Mouse (Mus musculus) CH12.LX (cell line): ENCODE data around the gene Mob3b.

Experiments used
- CTCF ChIP-seq, 2 experiments: IDR thresholded peaks in 1 of 2; conservative IDR thresholded peaks in 1 of 2; 2 replicates each; pipeline ENCODE4 v1.5.1; 2011 to 2012; ENCODE audit warnings: low read depth in 2 of 2, low read length in 2 of 2, improper control_type of control experiment in 1 of 2, inconsistent platforms in 1 of 2, mild to moderate bottlenecking in 1 of 2, moderate library complexity in 1 of 2
- E2F4 ChIP-seq: IDR thresholded peaks from 2 replicates; pipeline ENCODE4 v1.6.1; 2011; ENCODE audit warnings: low read depth, low read length, improper control_type of control experiment; ENCODE audit not compliant: insufficient replicate concordance
- KAT2A ChIP-seq: IDR thresholded peaks from 2 replicates; pipeline ENCODE4 v1.6.1; 2012; ENCODE audit warnings: low read length, improper control_type of control experiment, inconsistent platforms; ENCODE audit not compliant: insufficient replicate concordance
- MAX ChIP-seq: IDR thresholded peaks from 2 replicates; pipeline ENCODE4 v1.6.1; 2011; ENCODE audit warnings: low read length, improper control_type of control experiment
- MYC ChIP-seq: IDR thresholded peaks from 2 replicates; pipeline ENCODE4 v1.6.1; 2011; ENCODE audit warnings: low read depth, mild to moderate bottlenecking, improper control_type of control experiment, low read length
- POLR2A ChIP-seq: IDR thresholded peaks from 2 replicates; pipeline ENCODE4 v1.6.1; 2011; ENCODE audit warnings: low read depth, mild to moderate bottlenecking, improper control_type of control experiment, low read length
- RAD21 ChIP-seq: IDR thresholded peaks from 2 replicates; pipeline ENCODE4 v1.6.1; 2011; ENCODE audit warnings: low read depth, mild to moderate bottlenecking, low read length, improper control_type of control experiment, moderate library complexity
- SMC3 ChIP-seq: IDR thresholded peaks from 2 replicates; pipeline ENCODE4 v1.6.1; 2011; ENCODE audit warnings: low read depth, low read length, improper control_type of control experiment
- USF1 ChIP-seq: IDR thresholded peaks from 2 replicates; pipeline ENCODE4 v1.6.1; 2014; ENCODE audit warnings: low read depth, mild to moderate bottlenecking, inconsistent platforms, low read length, improper control_type of control experiment
- ZKSCAN1 ChIP-seq: IDR thresholded peaks from 2 replicates; pipeline ENCODE4 v1.6.1; 2012; ENCODE audit warnings: low read depth, inconsistent platforms, low read length, improper control_type of control experiment, borderline replicate concordance
- ZMIZ1 ChIP-seq: IDR thresholded peaks from 2 replicates; pipeline ENCODE4 v1.6.1; 2012; ENCODE audit warnings: low read depth, mild to moderate bottlenecking, inconsistent platforms, low read length, improper control_type of control experiment
- ZNF384 ChIP-seq: IDR thresholded peaks from 2 replicates; pipeline ENCODE4 v1.6.1; 2012; ENCODE audit warnings: low read depth, low read length, improper control_type of control experiment, inconsistent platforms

- TF ChIP-seq CTCF (conservative IDR thresholded peaks at IDR 0.05 in 1 of 2, IDR thresholded peaks at IDR 0.05 in 1 of 2; ENCODE audit: low read depth in 2 of 2, low read length in 2 of 2) (no peak), ZKSCAN1 (no peak), POLR2A (no peak), ZNF384 (no peak), E2F4 (no peak), USF1 (no peak), SMC3 (no peak), MAX (no peak), KAT2A (no peak), RAD21 (no peak), MYC (no peak), ZMIZ1 (no peak)
Measured at GRCm38 (mm10) chr4:35177926-35178645, 20.8 kb upstream of the Mob3b start.
